Mouse (Mus musculus) neural tube, embryonic 15.5 days (tissue): ENCODE measurements around the gene Dhrs11. TPM values are rescaled to one million over a fixed set of nuclear protein-coding genes. Genes with fewer than 3 reads are reported as not detected.

ENCODE experiments used
- ATAC-seq: fragments of 200-750 bp; cut with Nextera tagmentation; 2 replicates; pipeline ENCODE4 v1.8.0; 2017; ENCODE audit warnings: mild to moderate bottlenecking, moderate TSS enrichment, moderate library complexity; ENCODE audit not compliant: low FRiP score
- H3K27ac ChIP-seq: fragments of 300-500 bp; sonication (generic); replicated peaks from 2 replicates; pipeline ENCODE4 v1.5.1; 2015; ENCODE audit warnings: mild to moderate bottlenecking, inconsistent platforms
- H3K27me3 ChIP-seq: fragments of 300-500 bp; sonication (generic); replicated peaks from 2 replicates; pipeline ENCODE4 v1.6.1; 2015; ENCODE audit warnings: inconsistent platforms
- H3K36me3 ChIP-seq: fragments of 300-500 bp; sonication (generic); 2 replicates; pipeline ENCODE4 v1.6.1; 2015; ENCODE audit warnings: inconsistent platforms
- H3K4me1 ChIP-seq: fragments of 300-500 bp; sonication (generic); 2 replicates; pipeline ENCODE4 v1.6.1; 2015; ENCODE audit warnings: inconsistent platforms
- H3K4me2 ChIP-seq: fragments of 300-500 bp; sonication (generic); 2 replicates; pipeline ENCODE4 v1.6.1; 2015; ENCODE audit warnings: inconsistent platforms, mild to moderate bottlenecking, moderate library complexity
- H3K4me3 ChIP-seq: fragments of 300-500 bp; sonication (generic); replicated peaks from 2 replicates; pipeline ENCODE4 v1.5.1; 2015; ENCODE audit warnings: mild to moderate bottlenecking, inconsistent platforms
- H3K9ac ChIP-seq: fragments of 300-500 bp; sonication (generic); replicated peaks from 2 replicates; pipeline ENCODE4 v1.6.1; 2015; ENCODE audit warnings: mild to moderate bottlenecking, inconsistent platforms
- H3K9me3 ChIP-seq: fragments of 300-500 bp; sonication (generic); replicated peaks from 2 replicates; pipeline ENCODE4 v1.6.1; 2016; ENCODE audit warnings: inconsistent platforms
- WGBS: fragments of 180-500 bp; shearing (Covaris S2); methylation state at CpG from one replicate; pipeline ENCODE4 v1.1.7; 2015; ENCODE audit warnings: mixed read lengths; 5-methylcytosine and 5-hydroxymethylcytosine counted together
- polyA plus RNA-seq: library from polyadenylated mRNA; unstranded; fragments of >200 nt; fragmentation: Nextera tagmentation; extraction: Ambion mirVana; gene quantifications from 2 replicates; pipeline ENCODE4 v1.2.1, GENCODE M21; 2015

Dhrs11 gene
- polyA plus RNA-seq, 1 experiment from 2014 or later = 11.8 TPM

DNA sequence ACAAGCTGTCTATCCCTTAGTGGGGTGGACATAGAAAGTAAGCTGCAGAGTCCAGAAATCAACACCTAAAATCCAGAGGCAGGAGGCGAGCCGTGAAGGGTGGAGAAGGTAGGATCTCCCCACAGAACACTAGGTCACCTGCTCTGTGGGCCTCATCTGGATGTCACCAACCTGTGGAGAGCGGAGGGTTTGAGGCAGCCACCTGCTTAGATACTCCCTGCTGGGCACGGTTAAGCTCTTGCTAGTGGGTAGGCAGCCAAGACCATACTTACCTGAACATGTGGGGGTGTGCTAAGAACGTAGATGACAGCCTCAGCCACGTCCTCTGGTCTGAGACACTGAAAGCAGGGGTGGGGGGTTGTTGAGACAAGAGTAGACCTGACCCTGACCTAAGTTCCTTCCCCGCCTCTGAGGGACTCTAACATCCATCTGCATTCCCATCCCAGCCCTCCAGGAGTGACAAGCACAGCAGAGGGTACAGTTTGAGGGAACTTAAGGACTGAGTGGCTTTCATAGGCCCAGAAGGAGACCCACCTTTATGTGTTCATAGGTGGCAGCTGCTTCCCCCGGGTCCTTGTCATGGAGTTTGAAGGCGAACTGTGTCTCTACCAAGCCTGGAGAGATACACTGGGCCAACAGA, 7.5 kb downstream of the Dhrs11 start:
- Histone ChIP-seq H3K4me2 (no peak overlapping the region), H3K27me3 (no peaks in the 10 kb centered on the region), H3K27ac (no peak overlapping the region), H3K4me1 (peaks cover 20% of the 10 kb centered on the region), H3K9me3 (no peaks in the 10 kb centered on the region), H3K9ac (no peak overlapping the region), H3K4me3 (no peak overlapping the region), H3K36me3 (no peaks in the 10 kb centered on the region)
- WGBS = 90% methylated on average over 9 of the region's 9 CpGs
- ATAC-seq = no peak

DNA sequence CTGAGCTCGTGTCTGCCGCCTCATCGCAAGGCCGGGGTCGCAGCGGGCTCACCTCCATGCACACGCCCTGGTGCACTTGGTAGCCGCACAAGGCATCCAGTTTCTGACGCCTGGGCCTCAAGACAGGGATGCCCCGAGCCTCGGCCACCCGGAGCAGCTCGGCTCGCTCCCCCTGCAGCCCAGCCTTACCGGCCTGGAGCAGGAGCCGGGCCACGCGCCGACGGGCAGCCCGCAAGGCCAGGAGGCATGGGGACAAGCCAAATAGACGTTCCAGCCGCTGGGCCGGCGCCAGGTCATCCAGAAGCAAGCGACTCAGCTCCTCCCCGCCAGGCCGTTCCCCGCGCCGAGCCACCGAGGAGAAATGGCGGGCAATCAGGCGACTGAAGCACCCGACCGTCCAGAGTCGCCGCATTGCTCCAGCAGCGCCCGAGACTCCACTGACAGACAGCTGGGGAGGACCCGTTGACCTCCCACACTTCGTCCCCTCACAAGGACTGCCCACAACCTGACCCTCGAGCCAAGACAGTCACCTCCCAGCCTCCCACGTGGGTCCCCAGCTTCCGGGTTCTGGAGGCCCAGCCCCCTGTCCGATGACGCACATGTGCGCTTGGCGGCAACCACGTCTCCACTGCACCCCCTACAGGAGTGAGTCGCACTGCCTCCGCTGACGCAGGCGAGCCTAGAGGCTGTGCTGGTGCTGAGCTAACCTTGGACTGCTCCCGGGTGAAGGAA, 9.7 kb downstream of the Dhrs11 start, which contains the start of gene Mrm1:
TSS of gene Mrm1 (minus strand) at position 555 of the 732 bp plus-strand sequence.
- H3K4me3 ChIP-seq = peak within 1 kb of the TSS; percentile 75
- peak; percentile 81 for ATAC-seq
- H3K27ac ChIP-seq = peak within 1 kb of the TSS; percentile 74
- no peaks in the 10 kb centered on the region for H3K9me3 ChIP-seq
- H3K36me3 ChIP-seq = no peaks in the 10 kb centered on the region
- peaks cover 15% of the 10 kb centered on the region for H3K4me1 ChIP-seq
- peak within 1 kb of the TSS; percentile 66 for H3K9ac ChIP-seq
- WGBS = under 1% methylated on average over 54 of the region's 55 CpGs
- no peaks in the 10 kb centered on the region for H3K27me3 ChIP-seq
- H3K4me2 ChIP-seq = peak within 1 kb of the TSS; percentile 97

DNA sequence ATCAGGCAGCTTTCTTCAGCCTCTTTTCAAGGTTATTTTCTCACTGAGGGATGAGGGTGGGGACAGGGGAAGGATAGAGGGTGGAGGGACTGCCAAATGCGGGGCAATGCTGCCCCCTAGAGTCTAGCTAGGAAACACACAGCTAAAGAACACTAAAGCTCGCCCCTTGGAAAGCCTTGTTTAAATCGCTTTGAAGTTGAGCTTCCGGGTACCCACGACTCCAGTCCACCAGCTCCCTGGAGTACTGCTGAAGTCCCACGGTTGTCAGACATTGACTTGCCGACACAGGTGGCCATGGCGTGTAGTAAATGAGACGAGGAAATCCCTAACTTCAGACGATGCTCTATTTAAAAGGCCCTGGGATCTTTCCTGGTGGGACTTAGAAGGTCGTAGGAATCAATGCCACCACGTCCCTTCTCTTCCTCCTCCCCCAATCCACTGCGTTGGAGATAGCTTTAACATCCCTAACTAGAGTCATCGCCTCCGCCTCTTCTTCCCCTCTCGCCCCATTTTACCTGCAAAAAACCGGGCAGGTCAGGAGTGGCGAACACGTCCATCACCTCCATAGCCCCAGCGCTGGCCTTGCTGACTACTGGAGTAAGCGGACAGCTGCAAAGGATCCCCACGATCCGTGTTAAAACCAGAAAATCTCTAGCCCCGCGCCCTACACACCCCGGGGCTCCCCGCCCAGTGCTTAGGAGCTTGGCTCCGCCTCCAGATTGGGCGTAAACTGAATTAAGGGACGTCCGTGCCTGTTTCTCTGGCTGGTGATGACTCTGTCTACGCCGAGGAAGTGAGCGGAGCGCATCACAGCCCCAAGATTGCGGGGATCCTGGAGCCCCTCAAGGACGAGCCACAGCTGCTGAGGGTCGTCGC, 10.5 kb downstream of the Dhrs11 start:
- WGBS = under 1% methylated on average over 39 of the region's 39 CpGs
- Histone ChIP-seq H3K4me1 (peaks cover 15% of the 10 kb centered on the region), H3K36me3 (no peaks in the 10 kb centered on the region), H3K9me3 (no peaks in the 10 kb centered on the region), H3K4me3 (peak overlapping the region; percentile 75), H3K4me2 (peak overlapping the region; percentile 97), H3K27me3 (no peaks in the 10 kb centered on the region), H3K9ac (peak overlapping the region; percentile 66), H3K27ac (peak overlapping the region; percentile 74)
- ATAC-seq = peak; percentile 71

DNA sequence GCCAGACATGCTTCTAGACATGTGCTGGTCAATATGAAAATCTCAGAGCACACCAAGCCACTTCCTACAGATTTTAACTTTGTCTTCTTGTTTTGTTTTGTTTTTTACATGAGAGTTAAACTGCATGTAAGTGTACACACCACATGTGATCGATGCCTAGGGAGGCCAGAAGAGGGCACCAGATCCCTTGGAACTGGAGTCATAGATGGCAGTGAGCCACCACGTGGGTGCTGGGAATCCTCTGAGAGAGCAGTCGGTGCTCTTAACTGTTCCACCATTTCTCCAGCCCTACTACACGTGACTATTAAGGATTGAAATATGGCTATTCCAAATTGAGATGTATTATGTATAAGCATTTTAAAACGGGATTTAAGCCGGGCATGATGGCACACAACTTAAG, 11.4 kb downstream of the Dhrs11 start:
- WGBS = 83% methylated on average over 6 of the region's 6 CpGs
- Histone ChIP-seq H3K9ac (no peak overlapping the region), H3K4me1 (peaks cover 15% of the 10 kb centered on the region), H3K27ac (no peak overlapping the region), H3K4me2 (no peak overlapping the region), H3K27me3 (no peaks in the 10 kb centered on the region), H3K4me3 (no peak overlapping the region), H3K36me3 (no peaks in the 10 kb centered on the region), H3K9me3 (no peaks in the 10 kb centered on the region)
- ATAC-seq = no peak

DNA sequence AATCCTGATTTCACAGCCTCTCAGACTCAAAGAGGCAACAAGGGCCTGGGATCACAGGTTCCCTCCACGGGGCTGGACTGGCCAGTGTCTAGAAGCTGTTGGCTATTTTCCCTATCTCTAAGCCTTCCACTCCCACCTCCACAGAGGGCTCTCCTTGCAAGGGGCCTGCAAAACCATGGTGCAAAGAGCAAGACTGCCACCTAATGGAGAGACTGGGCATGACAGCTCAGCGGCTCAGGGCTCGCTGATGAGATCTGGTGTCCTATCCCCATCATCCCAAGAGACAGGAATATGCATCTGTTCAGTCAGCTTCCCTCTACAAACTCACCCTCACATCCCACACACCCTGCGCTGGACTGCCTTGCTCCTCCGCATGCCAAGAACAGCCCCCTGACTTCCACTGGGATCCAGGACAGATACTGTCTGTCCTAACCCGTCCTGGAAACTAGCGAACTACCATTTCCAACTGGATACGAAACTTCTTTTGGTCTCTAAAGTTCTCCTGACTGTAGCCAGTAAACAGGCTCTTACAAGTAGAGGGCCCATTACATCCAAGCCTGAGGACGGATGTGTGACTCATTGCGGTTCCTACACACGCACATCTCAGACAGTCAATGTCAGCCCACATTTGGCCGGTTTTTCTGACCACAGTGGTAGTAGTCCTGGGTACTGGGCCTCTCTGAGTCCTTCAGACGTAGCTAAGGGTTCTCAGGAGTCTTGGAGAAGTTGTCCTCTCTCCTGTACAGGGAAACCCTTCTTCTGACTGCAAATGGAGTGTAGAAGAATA, 14.9 kb downstream of the Dhrs11 start:
- no peak for ATAC-seq
- Histone ChIP-seq H3K4me1 (peaks cover 11% of the 10 kb centered on the region), H3K27me3 (no peaks in the 10 kb centered on the region), H3K9ac (no peak overlapping the region), H3K36me3 (no peaks in the 10 kb centered on the region), H3K9me3 (no peaks in the 10 kb centered on the region), H3K4me2 (no peak overlapping the region), H3K27ac (no peak overlapping the region), H3K4me3 (no peak overlapping the region)
- WGBS = 57% methylated on average over 13 of the region's 13 CpGs

DNA sequence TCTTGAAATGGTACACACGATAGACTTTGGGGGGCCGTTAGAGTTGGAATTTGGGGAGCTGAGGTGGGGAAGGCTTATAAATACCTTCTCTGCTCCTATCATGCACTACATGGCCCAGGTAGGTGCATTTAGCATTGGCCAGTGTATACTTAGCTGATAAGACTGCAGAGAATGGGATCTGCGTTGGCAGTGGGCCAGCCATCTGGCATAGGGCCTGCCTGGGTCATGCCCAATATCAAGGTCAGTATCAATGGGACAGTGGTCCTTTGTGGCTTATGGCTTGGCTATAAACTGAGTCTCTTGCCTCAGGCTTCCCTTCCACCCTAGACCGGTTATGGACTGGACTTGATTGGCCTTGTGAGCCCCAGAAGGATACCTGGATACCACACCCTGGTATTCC, 24.4 kb downstream of the Dhrs11 start:
- Histone ChIP-seq H3K27ac (no peak overlapping the region), H3K4me2 (no peak overlapping the region), H3K9me3 (no peaks in the 10 kb centered on the region), H3K27me3 (no peaks in the 10 kb centered on the region), H3K4me1 (0 out of 2 replicates have a peak, but pooled peaks cover 3% of the 10 kb centered on the region), H3K9ac (no peak overlapping the region), H3K4me3 (no peak overlapping the region), H3K36me3 (no peaks in the 10 kb centered on the region)
- 95% methylated on average over 4 of the region's 4 CpGs for WGBS
- no peak for ATAC-seq

DNA sequence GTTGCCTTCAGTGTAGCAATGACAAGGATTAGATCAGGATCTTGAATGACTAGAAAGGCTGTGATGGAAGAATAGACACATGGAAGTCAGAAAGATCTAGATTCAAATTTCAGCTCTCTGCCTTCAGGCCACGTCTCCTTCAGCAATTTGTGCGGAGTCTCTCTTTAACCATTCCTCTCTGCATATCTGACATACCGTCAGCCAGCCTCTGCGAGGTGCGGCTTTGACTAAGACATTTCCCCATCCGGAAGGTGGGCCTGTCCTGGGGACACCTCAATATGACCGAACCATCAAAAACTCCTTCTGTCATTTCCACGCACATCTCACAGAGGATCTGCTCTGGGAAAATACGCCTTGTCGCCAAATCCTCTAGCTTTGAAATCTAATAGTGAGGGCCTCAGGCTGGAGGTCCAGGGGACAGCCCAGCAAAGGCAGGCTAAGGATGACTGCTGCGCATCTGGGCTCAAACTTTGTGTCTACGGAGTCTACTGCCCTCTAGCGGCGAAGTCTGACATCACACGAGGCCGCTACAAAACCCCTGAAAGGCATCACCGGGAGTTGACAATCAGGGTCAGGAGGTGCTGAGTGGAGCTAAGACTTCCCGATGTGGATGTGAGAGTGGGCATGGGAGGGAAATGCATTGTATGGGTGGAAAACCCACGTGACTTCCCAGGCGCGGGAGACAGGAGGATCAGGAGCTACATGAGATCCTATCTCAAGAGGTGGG, 31.0 kb downstream of the Dhrs11 start:
- H3K9ac ChIP-seq = no peak overlapping the region

DNA sequence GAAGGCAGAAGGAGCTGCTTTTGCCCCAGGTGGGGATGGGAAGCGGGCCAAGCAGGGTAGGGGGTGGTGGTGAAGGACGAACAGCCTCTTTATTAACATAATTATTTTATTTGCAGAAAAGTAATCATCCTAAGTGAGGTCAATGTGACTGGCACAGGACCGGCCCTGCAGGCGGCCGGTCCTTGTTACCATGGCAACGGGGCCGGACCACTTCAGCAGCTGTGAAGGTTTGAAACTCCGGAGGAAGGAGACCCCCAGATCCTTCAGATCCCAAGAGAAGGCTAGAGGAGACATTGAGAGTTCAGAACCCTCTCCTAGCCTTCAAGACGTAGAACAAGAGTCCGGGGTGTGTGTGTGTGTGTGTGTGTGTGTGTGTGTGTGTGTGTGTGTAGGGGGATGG, 31.8 kb downstream of the Dhrs11 start:
- Histone ChIP-seq H3K27me3 (0 out of 2 replicates have a peak, but pooled peaks cover 2% of the 10 kb centered on the region), H3K4me2 (no peak overlapping the region), H3K9me3 (no peaks in the 10 kb centered on the region), H3K4me3 (no peak overlapping the region), H3K9ac (no peak overlapping the region), H3K27ac (no peak overlapping the region), H3K36me3 (no peaks in the 10 kb centered on the region), H3K4me1 (peaks cover 11% of the 10 kb centered on the region; the same call in 1 of the 2 replicates)
- ATAC-seq = no peak
- 31% methylated on average over 10 of the region's 10 CpGs for WGBS

More for the DNA sequence above, 31.0 kb downstream of the Dhrs11 start:
- no peaks in the 10 kb centered on the region for H3K36me3 ChIP-seq
- H3K27me3 ChIP-seq = 0 out of 2 replicates have a peak, but pooled peaks cover 2% of the 10 kb centered on the region
- H3K4me2 ChIP-seq = no peak overlapping the region
- no peak overlapping the region for H3K27ac ChIP-seq
- 22% methylated on average over 21 of the region's 21 CpGs for WGBS
- peaks cover 11% of the 10 kb centered on the region; the same call in 1 of the 2 replicates for H3K4me1 ChIP-seq
- no peaks in the 10 kb centered on the region for H3K9me3 ChIP-seq
- ATAC-seq = no peak
- H3K4me3 ChIP-seq = no peak overlapping the region

DNA sequence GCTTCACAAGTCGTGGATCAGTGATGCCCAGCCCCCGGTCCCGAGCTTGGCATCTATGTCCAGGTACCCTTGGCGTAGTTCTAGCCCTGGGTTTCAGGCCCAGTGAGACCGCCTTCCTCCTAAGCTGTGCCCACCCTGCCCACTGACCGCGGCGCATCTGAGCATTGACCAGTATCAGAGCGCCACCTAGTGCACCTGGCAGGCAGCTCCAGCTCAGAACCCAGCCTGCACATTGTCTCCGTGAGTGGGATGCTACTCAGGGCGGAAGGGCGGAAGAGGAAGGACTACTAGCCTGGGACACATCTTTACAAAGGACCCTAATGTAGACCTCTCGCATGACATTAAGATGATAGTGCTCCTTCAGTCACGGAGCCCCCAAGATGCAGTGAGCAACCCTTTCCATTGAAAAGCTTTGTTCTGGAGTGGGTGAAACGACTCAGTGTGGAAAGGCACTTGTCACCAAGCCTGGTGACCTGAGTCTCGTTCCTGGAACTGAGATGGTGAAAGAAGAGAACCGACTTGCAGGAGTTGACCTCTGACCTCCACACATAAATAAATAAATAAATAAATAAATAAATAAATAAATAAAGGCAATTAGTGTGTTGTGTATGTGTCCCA, 34.2 kb downstream of the Dhrs11 start:
- H3K27me3 ChIP-seq = 0 out of 2 replicates have a peak, but pooled peaks cover 2% of the 10 kb centered on the region
- no peaks in the 10 kb centered on the region for H3K36me3 ChIP-seq
- 8% methylated on average over 17 of the region's 17 CpGs for WGBS
- H3K9me3 ChIP-seq = no peaks in the 10 kb centered on the region
- H3K4me2 ChIP-seq = peak overlapping the region; percentile 55
- H3K27ac ChIP-seq = no peak overlapping the region
- peak; percentile 83 for ATAC-seq
- H3K9ac ChIP-seq = peak overlapping the region; percentile 32
- peaks cover 11% of the 10 kb centered on the region; the same call in 1 of the 2 replicates for H3K4me1 ChIP-seq
- H3K4me3 ChIP-seq = peak overlapping the region; percentile 27

DNA sequence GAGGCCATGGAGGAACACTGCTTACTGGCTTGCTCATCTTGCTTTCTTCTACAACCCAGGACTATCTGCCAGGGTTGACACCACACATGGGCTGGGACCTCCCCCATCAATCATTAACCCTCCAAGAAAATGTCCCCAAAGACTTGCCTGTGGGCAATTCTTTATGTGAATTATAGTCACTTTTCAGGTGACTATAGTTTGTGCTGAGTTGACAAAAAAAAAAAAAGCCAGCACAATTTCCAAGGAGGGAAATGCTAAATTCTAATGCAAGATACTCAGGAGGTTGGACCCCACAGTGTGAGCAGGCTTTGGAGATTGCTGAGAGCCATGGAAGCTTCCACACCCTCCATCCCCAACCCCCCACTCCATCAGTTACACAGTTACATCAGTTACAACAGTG, 35.2 kb downstream of the Dhrs11 start:
- H3K4me1 ChIP-seq = peaks cover 11% of the 10 kb centered on the region
- H3K9me3 ChIP-seq = no peaks in the 10 kb centered on the region
- no peak for ATAC-seq
- H3K36me3 ChIP-seq = no peaks in the 10 kb centered on the region
- no peak overlapping the region for H3K9ac ChIP-seq
- H3K4me2 ChIP-seq = no peak overlapping the region
- H3K4me3 ChIP-seq = no peak overlapping the region
- 0 out of 2 replicates have a peak, but pooled peaks cover 2% of the 10 kb centered on the region for H3K27me3 ChIP-seq
- no peak overlapping the region for H3K27ac ChIP-seq
